Mouse (Mus musculus): ENCODE results near the gene Fign. TPM values are rescaled to one million over a fixed set of nuclear protein-coding genes. Genes with fewer than 3 reads are reported as not detected.
A peak's percentile ranks its signal among the peaks of the same experiment; 100 is the strongest.

Fign gene
- 3.0 and 3.7 TPM in 2 replicates for polyA plus RNA-seq (2015; fragmentation: Nextera tagmentation; extraction: Ambion mirVana)

DNA sequence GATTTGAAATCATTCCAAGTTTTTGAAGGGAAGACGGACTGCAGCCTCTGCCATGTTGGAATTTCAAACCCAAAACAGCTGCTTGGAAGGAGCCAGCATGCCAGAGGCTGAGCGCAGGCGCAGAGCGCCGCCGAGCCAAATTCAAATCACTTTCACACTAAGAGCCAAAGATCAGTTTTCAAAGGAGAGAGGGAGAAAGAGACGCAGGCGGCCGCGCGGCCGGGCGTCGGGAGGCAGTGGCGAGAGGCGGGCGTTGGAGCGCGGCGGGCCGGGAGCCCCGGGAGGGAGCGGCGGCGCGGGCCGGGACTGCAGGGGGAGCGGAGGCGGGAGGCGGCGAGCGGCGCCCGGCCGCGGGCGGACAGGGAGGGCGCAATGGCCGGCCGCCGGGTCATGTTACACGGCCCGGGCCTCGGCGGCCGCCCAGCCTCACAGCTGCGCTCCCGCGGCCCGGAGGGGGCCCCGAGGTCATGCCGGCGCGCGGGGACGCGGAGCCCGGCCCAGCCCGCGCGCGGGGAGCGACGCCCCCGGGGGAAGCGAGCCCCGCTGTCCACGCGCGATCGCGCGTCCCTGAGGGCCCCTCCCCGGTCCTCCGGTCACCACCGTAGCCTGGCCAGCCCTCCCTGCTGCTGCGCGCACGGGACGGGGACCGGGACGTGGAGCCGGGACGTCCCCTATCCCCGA lies at the start of gene Fign:
TSS of gene Fign (minus strand) at position 102 of the 681 bp plus-strand sequence.
- H3K9me3 ChIP-seq (replicated peaks; ENCODE audit: control insufficient read depth, low read length), result no peaks in the 10 kb centered on the region
- H3K27ac ChIP-seq (ENCODE audit: low read length), result peak within 1 kb of the TSS; percentile 89
- H3K36me3 ChIP-seq (ENCODE audit: control insufficient read depth, insufficient read depth, low read length), result no peaks in the 10 kb centered on the region
- peak within 1 kb of the TSS; percentile 51 for H3K4me3 ChIP-seq (replicated peaks; ENCODE audit: low read length)
- no peaks in the 10 kb centered on the region for H3K27me3 ChIP-seq (ENCODE audit: control insufficient read depth, insufficient read depth, low read length)
- H3K4me2 ChIP-seq (ENCODE audit: low read depth, low read length), result peak within 1 kb of the TSS; percentile 86
- ATAC-seq (ENCODE audit: insufficient read depth, low FRiP score), result peak; percentile 90
- peak within 1 kb of the TSS; percentile 87 for H3K9ac ChIP-seq (ENCODE audit: low read length)
- no peaks in the 10 kb centered on the region for H3K4me1 ChIP-seq (ENCODE audit: control insufficient read depth, insufficient read depth, low read length)
- WGBS, result 0% methylated on average over 56 of the region's 85 CpGs

GRCm38 (mm10) chr2:64133597-64133996 lies 35.8 kb upstream of the Fign start:
- Histone ChIP-seq H3K9ac (ENCODE audit: low read length) (no peak overlapping the region), H3K4me3 (replicated peaks; ENCODE audit: low read length) (no peak overlapping the region), H3K27me3 (ENCODE audit: control insufficient read depth, insufficient read depth, low read length) (no peaks in the 10 kb centered on the region), H3K4me1 (ENCODE audit: control insufficient read depth, insufficient read depth, low read length) (no peaks in the 10 kb centered on the region), H3K9me3 (replicated peaks; ENCODE audit: control insufficient read depth, low read length) (no peaks in the 10 kb centered on the region), H3K4me2 (ENCODE audit: low read depth, low read length) (no peak overlapping the region), H3K27ac (ENCODE audit: low read length) (no peak overlapping the region), H3K36me3 (ENCODE audit: control insufficient read depth, insufficient read depth, low read length) (no peaks in the 10 kb centered on the region)
- WGBS, result 47% methylated on average over 4 of the region's 4 CpGs
- no peak for ATAC-seq (ENCODE audit: insufficient read depth, low FRiP score)

DNA sequence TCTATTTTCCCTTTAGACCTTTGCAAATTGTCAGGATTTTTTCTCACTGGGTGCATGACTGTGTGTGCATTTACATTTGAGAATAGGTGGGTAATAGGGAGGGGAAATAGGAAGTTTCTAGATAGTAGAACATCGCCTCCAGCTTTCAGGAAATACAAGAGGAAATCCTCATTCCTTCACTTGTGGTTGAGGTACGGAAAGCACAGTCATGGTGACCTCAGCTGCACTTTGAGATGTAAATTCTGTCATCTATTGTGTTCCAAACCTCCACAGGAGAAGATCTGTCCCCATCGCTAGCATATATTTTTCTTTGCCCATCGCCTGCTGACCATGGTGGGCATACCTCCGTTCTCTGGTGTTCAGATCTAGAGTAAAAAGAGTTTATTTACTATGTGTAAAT lies 22.7 kb upstream of the Fign start:
- no peaks in the 10 kb centered on the region for H3K27me3 ChIP-seq (ENCODE audit: control insufficient read depth, insufficient read depth, low read length)
- ATAC-seq (ENCODE audit: insufficient read depth, low FRiP score), result no peak
- WGBS, result 89% methylated on average over 5 of the region's 5 CpGs

DNA sequence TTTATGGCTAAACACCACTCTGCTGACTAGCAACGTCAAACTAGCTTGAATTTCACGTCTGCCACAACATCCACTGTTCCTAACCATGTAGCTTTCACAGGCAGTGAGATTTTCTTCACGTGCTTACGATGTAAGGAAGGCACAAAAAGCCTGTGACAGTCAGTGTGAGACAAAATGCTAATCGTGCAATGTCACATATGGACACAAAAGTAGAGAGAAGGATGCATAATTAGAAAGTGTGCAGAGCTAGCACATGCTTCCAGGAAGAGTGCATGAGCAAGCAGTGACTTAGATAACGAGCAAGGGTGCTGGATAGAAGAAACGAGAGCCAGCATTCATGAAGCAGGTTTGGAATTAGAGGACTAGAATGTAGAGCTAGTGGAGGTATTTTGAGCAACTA lies 18.8 kb upstream of the Fign start:
- no peaks in the 10 kb centered on the region for H3K4me1 ChIP-seq (ENCODE audit: control insufficient read depth, insufficient read depth, low read length)
- no peaks in the 10 kb centered on the region for H3K9me3 ChIP-seq (replicated peaks; ENCODE audit: control insufficient read depth, low read length)
- no peak overlapping the region for H3K9ac ChIP-seq (ENCODE audit: low read length)
- ATAC-seq (ENCODE audit: insufficient read depth, low FRiP score), result no peak
- WGBS, result 72% methylated on average over 7 of the region's 7 CpGs
- H3K27me3 ChIP-seq (ENCODE audit: control insufficient read depth, insufficient read depth, low read length), result no peaks in the 10 kb centered on the region
- no peak overlapping the region for H3K4me2 ChIP-seq (ENCODE audit: low read depth, low read length)
- no peaks in the 10 kb centered on the region for H3K36me3 ChIP-seq (ENCODE audit: control insufficient read depth, insufficient read depth, low read length)
- no peak overlapping the region for H3K4me3 ChIP-seq (replicated peaks; ENCODE audit: low read length)
- no peak overlapping the region for H3K27ac ChIP-seq (ENCODE audit: low read length)

More for the DNA sequence above, 22.7 kb upstream of the Fign start:
- no peaks in the 10 kb centered on the region for H3K36me3 ChIP-seq (ENCODE audit: control insufficient read depth, insufficient read depth, low read length)
- no peaks in the 10 kb centered on the region for H3K4me1 ChIP-seq (ENCODE audit: control insufficient read depth, insufficient read depth, low read length)
- H3K9me3 ChIP-seq (replicated peaks; ENCODE audit: control insufficient read depth, low read length), result no peaks in the 10 kb centered on the region
- H3K4me3 ChIP-seq (replicated peaks; ENCODE audit: low read length), result no peak overlapping the region
- H3K4me2 ChIP-seq (ENCODE audit: low read depth, low read length), result no peak overlapping the region
- no peak overlapping the region for H3K9ac ChIP-seq (ENCODE audit: low read length)
- no peak overlapping the region for H3K27ac ChIP-seq (ENCODE audit: low read length)

GRCm38 (mm10) chr2:64111133-64111532 lies 13.3 kb upstream of the Fign start:
- H3K27me3 ChIP-seq (ENCODE audit: control insufficient read depth, insufficient read depth, low read length), result no peaks in the 10 kb centered on the region
- no peak overlapping the region for H3K27ac ChIP-seq (ENCODE audit: low read length)
- H3K36me3 ChIP-seq (ENCODE audit: control insufficient read depth, insufficient read depth, low read length), result no peaks in the 10 kb centered on the region
- no peak overlapping the region for H3K4me3 ChIP-seq (replicated peaks; ENCODE audit: low read length)
- no peak overlapping the region for H3K4me2 ChIP-seq (ENCODE audit: low read depth, low read length)
- WGBS, result 80% methylated on average over 3 of the region's 3 CpGs
- no peaks in the 10 kb centered on the region for H3K4me1 ChIP-seq (ENCODE audit: control insufficient read depth, insufficient read depth, low read length)
- no peaks in the 10 kb centered on the region for H3K9me3 ChIP-seq (replicated peaks; ENCODE audit: control insufficient read depth, low read length)
- ATAC-seq (ENCODE audit: insufficient read depth, low FRiP score), result no peak
- H3K9ac ChIP-seq (ENCODE audit: low read length), result no peak overlapping the region

GRCm38 (mm10) chr2:64109860-64110259 lies 12.0 kb upstream of the Fign start:
- H3K27me3 ChIP-seq (ENCODE audit: control insufficient read depth, insufficient read depth, low read length), result no peaks in the 10 kb centered on the region
- no peaks in the 10 kb centered on the region for H3K4me1 ChIP-seq (ENCODE audit: control insufficient read depth, insufficient read depth, low read length)
- 86% methylated on average over 4 of the region's 4 CpGs for WGBS
- no peak for ATAC-seq (ENCODE audit: insufficient read depth, low FRiP score)
- no peak overlapping the region for H3K27ac ChIP-seq (ENCODE audit: low read length)
- H3K9ac ChIP-seq (ENCODE audit: low read length), result no peak overlapping the region
- no peaks in the 10 kb centered on the region for H3K9me3 ChIP-seq (replicated peaks; ENCODE audit: control insufficient read depth, low read length)
- no peaks in the 10 kb centered on the region for H3K36me3 ChIP-seq (ENCODE audit: control insufficient read depth, insufficient read depth, low read length)
- no peak overlapping the region for H3K4me2 ChIP-seq (ENCODE audit: low read depth, low read length)
- no peak overlapping the region for H3K4me3 ChIP-seq (replicated peaks; ENCODE audit: low read length)

- 85% methylated on average over 8 of the region's 8 CpGs for WGBS
- H3K27ac ChIP-seq (ENCODE audit: low read length), result no peak overlapping the region
- ATAC-seq (ENCODE audit: insufficient read depth, low FRiP score), result no peak
- no peaks in the 10 kb centered on the region for H3K4me1 ChIP-seq (ENCODE audit: control insufficient read depth, insufficient read depth, low read length)
- H3K27me3 ChIP-seq (ENCODE audit: control insufficient read depth, insufficient read depth, low read length), result no peaks in the 10 kb centered on the region
- no peaks in the 10 kb centered on the region for H3K36me3 ChIP-seq (ENCODE audit: control insufficient read depth, insufficient read depth, low read length)
- H3K9ac ChIP-seq (ENCODE audit: low read length), result no peak overlapping the region
- no peak overlapping the region for H3K4me3 ChIP-seq (replicated peaks; ENCODE audit: low read length)
- no peak overlapping the region for H3K4me2 ChIP-seq (ENCODE audit: low read depth, low read length)
- H3K9me3 ChIP-seq (replicated peaks; ENCODE audit: control insufficient read depth, low read length), result no peaks in the 10 kb centered on the region
Observed at GRCm38 (mm10) chr2:64108040-64108439, 10.2 kb upstream of the Fign start.

- Histone ChIP-seq H3K4me1 (ENCODE audit: control insufficient read depth, insufficient read depth, low read length) (no peaks in the 10 kb centered on the region), H3K9me3 (replicated peaks; ENCODE audit: control insufficient read depth, low read length) (no peaks in the 10 kb centered on the region), H3K4me2 (ENCODE audit: low read depth, low read length) (peak overlapping the region; percentile 86), H3K27ac (ENCODE audit: low read length) (peak overlapping the region; percentile 89), H3K27me3 (ENCODE audit: control insufficient read depth, insufficient read depth, low read length) (no peaks in the 10 kb centered on the region), H3K36me3 (ENCODE audit: control insufficient read depth, insufficient read depth, low read length) (no peaks in the 10 kb centered on the region), H3K4me3 (replicated peaks; ENCODE audit: low read length) (peak overlapping the region; percentile 51), H3K9ac (ENCODE audit: low read length) (peak overlapping the region; percentile 87)
- 6% methylated on average over 21 of the region's 21 CpGs for WGBS
- ATAC-seq (ENCODE audit: insufficient read depth, low FRiP score), result peak; percentile 82
Observed at GRCm38 (mm10) chr2:64098618-64099320, 931 bp upstream of the Fign start.

- Histone ChIP-seq H3K36me3 (ENCODE audit: control insufficient read depth, insufficient read depth, low read length) (no peaks in the 10 kb centered on the region), H3K9ac (ENCODE audit: low read length) (peak overlapping the region; percentile 55; the same call in 1 of the 2 replicates), H3K27ac (ENCODE audit: low read length) (peak overlapping the region; percentile 28), H3K4me3 (replicated peaks; ENCODE audit: low read length) (peak overlapping the region; percentile 51), H3K4me2 (ENCODE audit: low read depth, low read length) (peak overlapping the region; percentile 86), H3K4me1 (ENCODE audit: control insufficient read depth, insufficient read depth, low read length) (no peaks in the 10 kb centered on the region), H3K9me3 (replicated peaks; ENCODE audit: control insufficient read depth, low read length) (no peaks in the 10 kb centered on the region), H3K27me3 (ENCODE audit: control insufficient read depth, insufficient read depth, low read length) (no peaks in the 10 kb centered on the region)
- no peak for ATAC-seq (ENCODE audit: insufficient read depth, low FRiP score)
- WGBS, result 1% methylated on average over 12 of the region's 12 CpGs
Observed at GRCm38 (mm10) chr2:64096721-64097411, 972 bp downstream of the Fign start.

Data from stomach, embryonic 16.5 days (tissue).